Mouse (Mus musculus) liver, embryonic 11.5 days (tissue): ENCODE data around the gene Mfap4. TPM values are rescaled to one million over a fixed set of nuclear protein-coding genes. Genes with fewer than 3 reads are reported as not detected.

Source experiments
- ATAC-seq: fragments of 200-750 bp; cut with Nextera tagmentation; replicated peaks from 2 replicates; pipeline ENCODE4 v1.8.0; 2017; ENCODE audit warnings: moderate number of reproducible peaks, mild to moderate bottlenecking, moderate TSS enrichment, moderate library complexity; ENCODE audit not compliant: low FRiP score
- DNase-seq: peaks from one replicate; pipeline ENCODE4 v3.0.0-alpha.2; 2017; ENCODE audit warnings: low spot score
- H3K27ac ChIP-seq: fragments of 300-500 bp; sonication (generic); 2 replicates; pipeline ENCODE4 v1.5.1; 2014; ENCODE audit warnings: mild to moderate bottlenecking, low read depth, low read length, control low read depth
- H3K27me3 ChIP-seq: fragments of 300-500 bp; sonication (generic); replicated peaks from 2 replicates; pipeline ENCODE4 v1.6.1; 2014; ENCODE audit warnings: low read length, mixed read lengths; ENCODE audit not compliant: control insufficient read depth, insufficient read depth
- H3K36me3 ChIP-seq: fragments of 300-500 bp; sonication (generic); 2 replicates; pipeline ENCODE4 v1.6.1; 2014; ENCODE audit warnings: mild to moderate bottlenecking, low read length, moderate library complexity, mixed read lengths; ENCODE audit not compliant: control insufficient read depth, insufficient read depth
- H3K4me1 ChIP-seq: fragments of 300-500 bp; sonication (generic); replicated peaks from 2 replicates; pipeline ENCODE4 v1.6.1; 2014; ENCODE audit warnings: low read length, mixed read lengths; ENCODE audit not compliant: control insufficient read depth, insufficient read depth
- H3K4me2 ChIP-seq: fragments of 300-500 bp; sonication (generic); 2 replicates; pipeline ENCODE4 v1.6.1; 2014; ENCODE audit warnings: mild to moderate bottlenecking, control low read depth, moderate library complexity
- H3K4me3 ChIP-seq: fragments of 300-500 bp; sonication (generic); 2 replicates; pipeline ENCODE4 v1.5.1; 2014; ENCODE audit warnings: low read depth, low read length, control low read depth
- H3K9ac ChIP-seq: fragments of 300-500 bp; sonication (generic); 2 replicates; pipeline ENCODE4 v1.6.1; 2014; ENCODE audit warnings: low read depth, low read length, control low read depth
- H3K9me3 ChIP-seq: fragments of 300-500 bp; sonication (generic); 2 replicates; pipeline ENCODE4 v1.6.1; 2016; ENCODE audit warnings: low read length, inconsistent platforms, mixed read lengths; ENCODE audit not compliant: control insufficient read depth
- WGBS: fragments of 180-500 bp; shearing (Covaris S2); extraction: QIAGEN DNeasy Blood & Tissue Kit; methylation state at CpG from one replicate; pipeline ENCODE4 v1.1.7; 2014; 5-methylcytosine and 5-hydroxymethylcytosine counted together
- polyA plus RNA-seq: library from polyadenylated mRNA; unstranded; fragments of >200 nt; fragmentation: Nextera tagmentation; extraction: Ambion mirVana; gene quantifications from 2 replicates; pipeline ENCODE4 v1.2.1, GENCODE M21; 2014

Mfap4 gene
- polyA plus RNA-seq, 1 experiment from 2014 or later: 39.1 TPM

GRCm38 (mm10) chr11:61476786-61477382 is 8.3 kb upstream of the Mfap4 start:
- H3K4me2 ChIP-seq: no peak overlapping the region

GRCm38 (mm10) chr11:61477566-61478508 is 7.4 kb upstream of the Mfap4 start:
- Histone ChIP-seq H3K9ac (no peak overlapping the region), H3K36me3 (no peaks in the 10 kb centered on the region), H3K4me2 (no peak overlapping the region), H3K27me3 (no peaks in the 10 kb centered on the region), H3K4me3 (no peak overlapping the region), H3K27ac (no peak overlapping the region), H3K9me3 (no peaks in the 10 kb centered on the region), H3K4me1 (peaks cover 4% of the 10 kb centered on the region; the same call in 1 of the 2 replicates)
- ATAC-seq: no peak
- DNase-seq: no peak
- 72% methylated on average over 17 of the region's 17 CpGs for WGBS

More at GRCm38 (mm10) chr11:61476786-61477382, 8.3 kb upstream of the Mfap4 start:
- Histone ChIP-seq H3K27me3 (no peaks in the 10 kb centered on the region), H3K4me3 (no peak overlapping the region), H3K9ac (no peak overlapping the region), H3K4me1 (peaks cover 3% of the 10 kb centered on the region; the same call in 1 of the 2 replicates), H3K36me3 (no peaks in the 10 kb centered on the region), H3K27ac (no peak overlapping the region), H3K9me3 (no peaks in the 10 kb centered on the region)
- DNase-seq (no peak), ATAC-seq (no peak)
- WGBS: 55% methylated on average over 12 of the region's 12 CpGs

- WGBS: 71% methylated on average over 4 of the region's 4 CpGs
- H3K27ac ChIP-seq: no peak overlapping the region
- no peak for DNase-seq
- ATAC-seq: no peak
- H3K9me3 ChIP-seq: no peaks in the 10 kb centered on the region
- no peak overlapping the region for H3K4me2 ChIP-seq
- H3K9ac ChIP-seq: no peak overlapping the region
- H3K4me3 ChIP-seq: no peak overlapping the region
- no peaks in the 10 kb centered on the region for H3K36me3 ChIP-seq
- H3K4me1 ChIP-seq: peaks cover 4% of the 10 kb centered on the region; the same call in 1 of the 2 replicates
- no peaks in the 10 kb centered on the region for H3K27me3 ChIP-seq
Measured at GRCm38 (mm10) chr11:61478788-61479187, 6.4 kb upstream of the Mfap4 start.

GRCm38 (mm10) chr11:61481239-61482090 is 3.8 kb upstream of the Mfap4 start:
- Histone ChIP-seq H3K4me2 (no peak overlapping the region), H3K27ac (no peak overlapping the region), H3K4me1 (peaks cover 4% of the 10 kb centered on the region), H3K4me3 (no peak overlapping the region), H3K9me3 (no peaks in the 10 kb centered on the region), H3K27me3 (peaks cover 7% of the 10 kb centered on the region; the same call in 1 of the 2 replicates), H3K36me3 (no peaks in the 10 kb centered on the region), H3K9ac (no peak overlapping the region)
- ATAC-seq (no peak), DNase-seq (no peak)
- WGBS: 55% methylated on average over 9 of the region's 9 CpGs

- no peaks in the 10 kb centered on the region for H3K9me3 ChIP-seq
- H3K9ac ChIP-seq: no peak overlapping the region
- no peak overlapping the region for H3K4me3 ChIP-seq
- no peak overlapping the region for H3K27ac ChIP-seq
- H3K4me1 ChIP-seq: peaks cover 4% of the 10 kb centered on the region
- H3K36me3 ChIP-seq: peaks cover 6% of the 10 kb centered on the region; the same call in 1 of the 2 replicates
- ATAC-seq: no peak
- H3K4me2 ChIP-seq: no peak overlapping the region
- peaks cover 7% of the 10 kb centered on the region; the same call in 1 of the 2 replicates for H3K27me3 ChIP-seq
- 81% methylated on average over 13 of the region's 13 CpGs for WGBS
- no peak for DNase-seq
Measured at GRCm38 (mm10) chr11:61483226-61483845, 1.9 kb upstream of the Mfap4 start.

GRCm38 (mm10) chr11:61484256-61484612 is 997 bp upstream of the Mfap4 start:
- Histone ChIP-seq H3K9me3 (no peaks in the 10 kb centered on the region), H3K4me3 (no peak overlapping the region), H3K27ac (peak overlapping the region; percentile 85; the same call in 1 of the 2 replicates), H3K9ac (no peak overlapping the region), H3K27me3 (peaks cover 7% of the 10 kb centered on the region; the same call in 1 of the 2 replicates), H3K36me3 (peaks cover 6% of the 10 kb centered on the region; the same call in 1 of the 2 replicates), H3K4me2 (0 out of 2 replicates have a peak overlapping the region, but pooled peaks have one; percentile 17), H3K4me1 (peaks cover 4% of the 10 kb centered on the region)
- ATAC-seq (no peak), DNase-seq (no peak)
- 32% methylated on average over 10 of the region's 10 CpGs for WGBS

GRCm38 (mm10) chr11:61485541-61486457 is 568 bp downstream of the Mfap4 start:
- Histone ChIP-seq H3K4me2 (peak overlapping the region; percentile 51), H3K27me3 (peaks cover 7% of the 10 kb centered on the region; the same call in 1 of the 2 replicates), H3K27ac (peak overlapping the region; percentile 70), H3K4me1 (peaks cover 4% of the 10 kb centered on the region), H3K4me3 (peak overlapping the region; percentile 27; the same call in 1 of the 2 replicates), H3K36me3 (peaks cover 16% of the 10 kb centered on the region; the same call in 1 of the 2 replicates), H3K9ac (0 out of 2 replicates have a peak overlapping the region, but pooled peaks have one; percentile 30), H3K9me3 (no peaks in the 10 kb centered on the region)
- 62% methylated on average over 22 of the region's 22 CpGs for WGBS
- ATAC-seq (no peak), DNase-seq (no peak)
